Mouse (Mus musculus) spleen, adult 2 months (tissue): ENCODE data around the gene Tmem230.

ENCODE experiments used
- CTCF ChIP-seq: fragments of 200-500 bp; IDR thresholded peaks from 2 replicates; pipeline ENCODE4 v1.5.1; 2011; ENCODE audit warnings: mild to moderate bottlenecking, inconsistent platforms; ENCODE audit not compliant: insufficient read depth, insufficient read length, insufficient replicate concordance; ENCODE audit errors: extremely low read depth
- POLR2A ChIP-seq: fragments of 200-500 bp; IDR thresholded peaks from 2 replicates; pipeline ENCODE4 v1.6.1; 2011; ENCODE audit warnings: low read depth, low read length, inconsistent platforms

GRCm38 (mm10) chr2:132190602-132191161 lies 56.9 kb downstream of the Tmem230 start:
- no peak for TF ChIP-seq CTCF
- TF ChIP-seq POLR2A = no peak
